Mouse (Mus musculus): ENCODE results near the gene Gchfr. TPM values are rescaled to one million over a fixed set of nuclear protein-coding genes. Genes with fewer than 3 reads are reported as not detected.

The Gchfr gene
- total RNA-seq (2021): not detected

GRCm38 (mm10) chr2:119166901-119167865, at the start of gene Gchfr:
Gene Gchfr, plus strand, starts transcription at chr2:119167773.
- DNase-seq (ENCODE audit: extremely low spot score in 1 of 2, low spot score in 1 of 2): peak in 1 of 2 experiments; percentile 18

GRCm38 (mm10) chr2:119136346-119136898, 31.2 kb upstream of the Gchfr start:
- no peak for DNase-seq (ENCODE audit: extremely low spot score in 1 of 2, low spot score in 1 of 2)

- no peak for DNase-seq (ENCODE audit: extremely low spot score in 1 of 2, low spot score in 1 of 2)
Measured at GRCm38 (mm10) chr2:119145199-119145598, 22.4 kb upstream of the Gchfr start.

GRCm38 (mm10) chr2:119146435-119146834, 21.1 kb upstream of the Gchfr start:
- DNase-seq (ENCODE audit: extremely low spot score in 1 of 2, low spot score in 1 of 2): no peak

GRCm38 (mm10) chr2:119147160-119147678, 20.4 kb upstream of the Gchfr start:
- DNase-seq (ENCODE audit: extremely low spot score in 1 of 2, low spot score in 1 of 2): no peak

- DNase-seq (ENCODE audit: extremely low spot score in 1 of 2, low spot score in 1 of 2): no peak
Measured at GRCm38 (mm10) chr2:119147775-119148174, 19.8 kb upstream of the Gchfr start.

GRCm38 (mm10) chr2:119152255-119152654, 15.3 kb upstream of the Gchfr start:
- no peak for DNase-seq (ENCODE audit: extremely low spot score in 1 of 2, low spot score in 1 of 2)

- no peak for DNase-seq (ENCODE audit: extremely low spot score in 1 of 2, low spot score in 1 of 2)
Measured at GRCm38 (mm10) chr2:119154683-119155082, 12.9 kb upstream of the Gchfr start.

GRCm38 (mm10) chr2:119155388-119155787, 12.2 kb upstream of the Gchfr start:
- DNase-seq (ENCODE audit: extremely low spot score in 1 of 2, low spot score in 1 of 2): no peak

- no peak for DNase-seq (ENCODE audit: extremely low spot score in 1 of 2, low spot score in 1 of 2)
Measured at GRCm38 (mm10) chr2:119156081-119156680, 11.4 kb upstream of the Gchfr start.

GRCm38 (mm10) chr2:119156681-119157572, 10.6 kb upstream of the Gchfr start, which contains the start of gene Rmdn3:
Gene Rmdn3, minus strand, starts transcription at chr2:119157034.
- DNase-seq (ENCODE audit: extremely low spot score in 1 of 2, low spot score in 1 of 2): peak; percentile 94 to 96

GRCm38 (mm10) chr2:119157836-119158235, 9.7 kb upstream of the Gchfr start:
- DNase-seq (ENCODE audit: extremely low spot score in 1 of 2, low spot score in 1 of 2): no peak

GRCm38 (mm10) chr2:119161247-119161646, 6.3 kb upstream of the Gchfr start:
- no peak for DNase-seq (ENCODE audit: extremely low spot score in 1 of 2, low spot score in 1 of 2)

- no peak for DNase-seq (ENCODE audit: extremely low spot score in 1 of 2, low spot score in 1 of 2)
Measured at GRCm38 (mm10) chr2:119163135-119163534, 4.4 kb upstream of the Gchfr start.

GRCm38 (mm10) chr2:119163999-119164398, 3.6 kb upstream of the Gchfr start:
- DNase-seq (ENCODE audit: extremely low spot score in 1 of 2, low spot score in 1 of 2): no peak

- DNase-seq (ENCODE audit: extremely low spot score in 1 of 2, low spot score in 1 of 2): no peak
Measured at GRCm38 (mm10) chr2:119165401-119165800, 2.2 kb upstream of the Gchfr start.

GRCm38 (mm10) chr2:119167866-119168256, 288 bp downstream of the Gchfr start:
- DNase-seq (ENCODE audit: extremely low spot score in 1 of 2, low spot score in 1 of 2): no peak

- DNase-seq (ENCODE audit: extremely low spot score in 1 of 2, low spot score in 1 of 2): no peak
Measured at GRCm38 (mm10) chr2:119170282-119170681, 2.7 kb downstream of the Gchfr start.

- no peak for DNase-seq (ENCODE audit: extremely low spot score in 1 of 2, low spot score in 1 of 2)
Measured at GRCm38 (mm10) chr2:119171574-119171973, 4.0 kb downstream of the Gchfr start.

- no peak for DNase-seq (ENCODE audit: extremely low spot score in 1 of 2, low spot score in 1 of 2)
Measured at GRCm38 (mm10) chr2:119172446-119172845, 4.9 kb downstream of the Gchfr start.
